Comparison of ENCODE assay signal across 8 mouse cellular contexts in genomic region chr11:63130497-63130896, GRCm38 (mm10). TPM values are rescaled to one million over a fixed set of nuclear protein-coding genes. Genes with fewer than 3 reads are reported as not detected.
DNase-seq lines count a peak whose midpoint lies in the region; ATAC-seq and TF ChIP-seq lines count a peak whose summit lies in the region.

No protein-coding gene starts in this region.

- H3K4me2 ChIP-seq in intestine, embryonic 15.5 days (replicated peaks): peak overlapping the region; percentile 82
- peak overlapping the region; percentile 73 for H3K4me2 ChIP-seq in liver, postnatal 0 days (ENCODE audit: low read depth, low read length)
- peak overlapping the region; percentile 66 for H3K4me2 ChIP-seq in stomach, embryonic 15.5 days

- peaks cover 31% of the 10 kb centered on the region for H3K4me1 ChIP-seq in intestine, embryonic 15.5 days (replicated peaks)
- peaks cover 6% of the 10 kb centered on the region; the same call in 1 of the 2 replicates for H3K4me1 ChIP-seq in liver, postnatal 0 days (ENCODE audit: insufficient read depth)
- peaks cover 39% of the 10 kb centered on the region for H3K4me1 ChIP-seq in stomach, embryonic 15.5 days

- H3K27ac ChIP-seq in intestine, embryonic 15.5 days: no peak overlapping the region
- no peak overlapping the region for H3K27ac ChIP-seq in liver, postnatal 0 days (ENCODE audit: low read depth)
- peak overlapping the region; percentile 93 for H3K27ac ChIP-seq in stomach, embryonic 15.5 days

- no peaks in the 10 kb centered on the region for H3K36me3 ChIP-seq in intestine, embryonic 15.5 days
- H3K36me3 ChIP-seq in liver, postnatal 0 days (replicated peaks; ENCODE audit: insufficient read depth, low read length): peaks cover 5% of the 10 kb centered on the region; the same call in 1 of the 2 replicates
- no peaks in the 10 kb centered on the region for H3K36me3 ChIP-seq in stomach, embryonic 15.5 days

- peak overlapping the region; percentile 71; the same call in 1 of the 2 replicates for H3K9ac ChIP-seq in intestine, embryonic 15.5 days
- H3K9ac ChIP-seq in liver, postnatal 0 days (replicated peaks): peak overlapping the region; percentile 58
- no peak overlapping the region for H3K9ac ChIP-seq in stomach, embryonic 15.5 days

- TF ChIP-seq CTCF in liver, postnatal 0 days (IDR thresholded peaks at IDR 0.05; ENCODE audit: low read depth): no peak

- H3K9me3 ChIP-seq in intestine, embryonic 15.5 days: no peaks in the 10 kb centered on the region
- no peaks in the 10 kb centered on the region for H3K9me3 ChIP-seq in liver, postnatal 0 days (ENCODE audit: low read length)
- no peaks in the 10 kb centered on the region for H3K9me3 ChIP-seq in stomach, embryonic 15.5 days

- TF ChIP-seq EP300 in liver, postnatal 0 days (IDR thresholded peaks at IDR 0.05; ENCODE audit: low read depth): no peak

- peaks cover 27% of the 10 kb centered on the region; the same call in 1 of the 2 replicates for H3K27me3 ChIP-seq in intestine, embryonic 15.5 days (replicated peaks)
- H3K27me3 ChIP-seq in liver, postnatal 0 days (ENCODE audit: insufficient read depth, low read length): peaks cover 21% of the 10 kb centered on the region
- peaks cover 38% of the 10 kb centered on the region for H3K27me3 ChIP-seq in stomach, embryonic 15.5 days (replicated peaks)

- peak overlapping the region; percentile 63 for H3K4me3 ChIP-seq in intestine, embryonic 15.5 days (replicated peaks)
- peak overlapping the region; percentile 57; the same call in 1 of the 2 replicates for H3K4me3 ChIP-seq in liver, postnatal 0 days (ENCODE audit: low read depth, low read length)
- peak overlapping the region; percentile 55 for H3K4me3 ChIP-seq in stomach, embryonic 15.5 days (replicated peaks)

- ATAC-seq in intestine, embryonic 15.5 days: no peak
- no peak for ATAC-seq in liver, postnatal 0 days
- ATAC-seq in stomach, embryonic 15.5 days (ENCODE audit: insufficient read depth, low FRiP score, low read depth): no peak

- DNase-seq in layer of hippocampus, adult 9-11 months: peak; percentile 46
- DNase-seq in layer of hippocampus, adult 8-10 months (ENCODE audit: low spot score in 2 of 2): no peak
- peak; percentile 50 for DNase-seq in cerebellum, adult 11 months
- DNase-seq in gastrocnemius, postnatal 25 days: peak; percentile 86
- DNase-seq in liver, postnatal 0 days: no peak
- DNase-seq in thymus, postnatal 25 days: no peak

- WGBS in intestine, embryonic 15.5 days: 39% methylated on average over 8 of the region's 8 CpGs
- WGBS in liver, postnatal 0 days (ENCODE audit: insufficient replicate concordance): 37% methylated on average over 8 of the region's 8 CpGs
- 41% methylated on average over 8 of the region's 8 CpGs for WGBS in stomach, embryonic 15.5 days

RNA-seq across cellular contexts. Expression of gene Pmp22, which starts 1.7 kb away (rescaled TPM):
- 10 to 100 TPM; 25.4 to 60.5 (median 37.7) TPM for total RNA-seq in layer of hippocampus, adult 8-10 months (2022)
- total RNA-seq in gastrocnemius, postnatal 25 days (2021): 10 to 100 TPM; 67.7 to 85.9 TPM
- 111 and 115 TPM in 2 replicates for polyA plus RNA-seq in intestine, embryonic 15.5 days (2015; fragmentation: Nextera tagmentation; extraction: Ambion mirVana)
- 12.1 and 12.9 TPM in 2 replicates for polyA plus RNA-seq in liver, postnatal 0 days (2015; fragmentation: Nextera tagmentation; extraction: Ambion mirVana)
- polyA plus RNA-seq in stomach, embryonic 15.5 days (2015; fragmentation: Nextera tagmentation; extraction: Ambion mirVana): 148 and 165 TPM in 2 replicates

Comparison
In these comparisons a context has a peak if more than half of its experiments do, and no peak if none do; other contexts are left out.
1. DNase-seq: peak in layer of hippocampus, adult 9-11 months (single experiment), cerebellum, adult 11 months (single experiment) and gastrocnemius, postnatal 25 days (single experiment); none in layer of hippocampus, adult 8-10 months (0 of 2), liver, postnatal 0 days (single experiment) and thymus, postnatal 25 days (single experiment).
2. Peak in every context shown above with its lines, with median percentiles within 50 percentile points of each other: H3K4me2 ChIP-seq and H3K4me3 ChIP-seq.